Mouse (Mus musculus): ENCODE measurements around the gene Plekha6. TPM values are rescaled to one million over a fixed set of nuclear protein-coding genes. Genes with fewer than 3 reads are reported as not detected.

Plekha6 gene
- polyA plus RNA-seq, 2 experiments, result 4.2 to 6.6 TPM

GRCm38 (mm10) chr1:133240881-133241280 is 76.9 kb downstream of the Plekha6 start:
- Histone ChIP-seq H3K36me3 (ENCODE audit: control insufficient read depth, insufficient read depth, low read length) (no peaks in the 10 kb centered on the region), H3K4me2 (replicated peaks; ENCODE audit: low read depth, low read length, severe bottlenecking) (no peak overlapping the region), H3K27ac (replicated peaks; ENCODE audit: low read depth, low read length) (no peak overlapping the region), H3K27me3 (ENCODE audit: control insufficient read depth, insufficient read depth, low read length) (no peaks in the 10 kb centered on the region), H3K9me3 (ENCODE audit: control insufficient read depth, low read length) (no peaks in the 10 kb centered on the region), H3K9ac (ENCODE audit: low read depth, low read length, severe bottlenecking) (no peak overlapping the region), H3K4me3 (replicated peaks; ENCODE audit: low read length) (no peak overlapping the region), H3K4me1 (ENCODE audit: control insufficient read depth, insufficient read depth, low read length) (peaks cover 36% of the 10 kb centered on the region)
- DNase-seq (ENCODE audit: low spot score) (peak; percentile 47), ATAC-seq (ENCODE audit: low FRiP score, low read depth) (no peak)
- no peak for TF ChIP-seq POLR2A (IDR thresholded peaks at IDR 0.05; ENCODE audit: borderline replicate concordance, extremely low read depth, insufficient read depth, insufficient read length)
- 31% methylated on average over 3 of the region's 3 CpGs for WGBS

DNA sequence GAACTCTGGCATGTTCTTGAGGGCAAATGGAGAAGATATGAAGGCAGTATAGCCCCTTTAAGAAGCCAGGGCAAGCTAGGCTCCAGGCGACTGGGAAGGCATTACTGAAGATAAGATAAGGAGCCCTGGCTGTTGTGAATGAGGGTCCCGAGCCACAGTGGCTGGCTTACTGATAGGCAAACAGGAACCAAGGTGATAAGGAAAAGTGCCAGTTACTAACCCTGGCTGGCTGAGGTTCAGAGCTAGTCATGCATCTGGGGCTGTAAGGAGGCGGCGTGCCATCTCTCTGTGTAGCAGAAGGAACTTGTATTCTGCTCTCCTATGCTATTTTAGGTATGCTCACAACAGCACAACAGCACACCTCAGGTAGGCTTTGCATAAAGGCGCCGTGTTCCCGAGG is 80.7 kb downstream of the Plekha6 start:
- H3K4me2 ChIP-seq (replicated peaks; ENCODE audit: low read depth, low read length, severe bottlenecking), result no peak overlapping the region
- no peaks in the 10 kb centered on the region for H3K27me3 ChIP-seq (ENCODE audit: control insufficient read depth, insufficient read depth, low read length)
- ATAC-seq (ENCODE audit: low FRiP score, low read depth), result no peak
- H3K9ac ChIP-seq (ENCODE audit: low read depth, low read length, severe bottlenecking), result no peak overlapping the region
- WGBS, result 56% methylated on average over 7 of the region's 7 CpGs
- TF ChIP-seq POLR2A (IDR thresholded peaks at IDR 0.05; ENCODE audit: borderline replicate concordance, extremely low read depth, insufficient read depth, insufficient read length), result no peak
- no peak for DNase-seq (ENCODE audit: low spot score)
- H3K36me3 ChIP-seq (ENCODE audit: control insufficient read depth, insufficient read depth, low read length), result no peaks in the 10 kb centered on the region
- H3K4me3 ChIP-seq (replicated peaks; ENCODE audit: low read length), result no peak overlapping the region
- H3K27ac ChIP-seq (replicated peaks; ENCODE audit: low read depth, low read length), result no peak overlapping the region
- peaks cover 21% of the 10 kb centered on the region for H3K4me1 ChIP-seq (ENCODE audit: control insufficient read depth, insufficient read depth, low read length)
- no peaks in the 10 kb centered on the region for H3K9me3 ChIP-seq (ENCODE audit: control insufficient read depth, low read length)

DNA sequence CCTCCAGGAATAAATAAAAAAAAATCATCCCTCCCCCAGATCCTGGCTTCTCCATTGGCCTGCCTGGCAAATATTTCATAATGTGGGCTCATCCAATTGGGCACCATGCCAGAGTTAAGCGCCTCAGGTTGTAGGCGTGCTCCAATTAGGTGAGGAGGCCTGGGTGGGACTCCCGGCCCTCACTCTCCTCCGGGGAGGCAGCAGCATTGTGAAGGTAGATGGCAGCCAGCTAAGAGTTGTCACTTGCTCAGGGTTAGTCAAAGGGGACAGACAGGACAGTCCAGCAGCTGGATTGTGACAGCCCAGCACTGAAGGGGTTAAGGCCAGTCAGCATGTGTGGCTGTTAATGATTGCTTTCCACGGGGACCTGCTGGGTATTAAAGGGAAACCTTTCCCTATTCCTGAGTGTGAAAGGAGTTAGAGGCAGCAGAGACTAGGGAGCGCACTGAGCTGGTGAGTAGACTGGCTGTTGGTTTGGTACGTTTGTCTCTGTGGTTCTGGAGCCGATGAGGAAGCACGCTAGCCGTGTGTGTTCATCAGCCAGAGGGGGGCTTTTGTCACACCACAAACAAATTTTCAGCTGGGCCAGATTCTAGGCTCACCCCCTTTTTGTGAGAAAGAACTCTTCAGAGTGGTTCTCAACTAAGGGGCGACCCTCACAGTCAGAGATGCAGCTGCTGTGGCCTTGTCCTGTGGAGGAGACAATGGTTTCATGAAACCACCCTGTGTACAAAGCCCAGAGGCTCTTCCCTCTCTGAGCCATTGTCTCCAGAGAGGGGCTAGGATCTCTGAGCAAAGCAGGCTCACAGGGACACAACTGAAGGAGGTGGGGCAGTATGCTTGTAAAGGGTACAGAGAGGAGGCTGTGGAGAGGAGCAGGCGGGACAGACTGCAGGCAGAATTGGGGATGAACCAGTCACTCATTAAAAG is 81.9 kb downstream of the Plekha6 start:
- ATAC-seq (ENCODE audit: low FRiP score, low read depth) (no peak; the same call in 1 of the 2 replicates), DNase-seq (ENCODE audit: low spot score) (peak; percentile 34)
- H3K27me3 ChIP-seq (ENCODE audit: control insufficient read depth, insufficient read depth, low read length), result no peaks in the 10 kb centered on the region
- H3K4me2 ChIP-seq (replicated peaks; ENCODE audit: low read depth, low read length, severe bottlenecking), result 0 out of 2 replicates have a peak overlapping the region, but pooled peaks have one; percentile 19
- no peak for TF ChIP-seq POLR2A (IDR thresholded peaks at IDR 0.05; ENCODE audit: borderline replicate concordance, extremely low read depth, insufficient read depth, insufficient read length)
- H3K9ac ChIP-seq (ENCODE audit: low read depth, low read length, severe bottlenecking), result no peak overlapping the region
- WGBS, result 23% methylated on average over 12 of the region's 12 CpGs
- no peaks in the 10 kb centered on the region for H3K9me3 ChIP-seq (ENCODE audit: control insufficient read depth, low read length)
- no peak overlapping the region for H3K27ac ChIP-seq (replicated peaks; ENCODE audit: low read depth, low read length)
- H3K4me1 ChIP-seq (ENCODE audit: control insufficient read depth, insufficient read depth, low read length), result peaks cover 14% of the 10 kb centered on the region
- no peaks in the 10 kb centered on the region for H3K36me3 ChIP-seq (ENCODE audit: control insufficient read depth, insufficient read depth, low read length)
- H3K4me3 ChIP-seq (replicated peaks; ENCODE audit: low read length), result no peak overlapping the region

DNA sequence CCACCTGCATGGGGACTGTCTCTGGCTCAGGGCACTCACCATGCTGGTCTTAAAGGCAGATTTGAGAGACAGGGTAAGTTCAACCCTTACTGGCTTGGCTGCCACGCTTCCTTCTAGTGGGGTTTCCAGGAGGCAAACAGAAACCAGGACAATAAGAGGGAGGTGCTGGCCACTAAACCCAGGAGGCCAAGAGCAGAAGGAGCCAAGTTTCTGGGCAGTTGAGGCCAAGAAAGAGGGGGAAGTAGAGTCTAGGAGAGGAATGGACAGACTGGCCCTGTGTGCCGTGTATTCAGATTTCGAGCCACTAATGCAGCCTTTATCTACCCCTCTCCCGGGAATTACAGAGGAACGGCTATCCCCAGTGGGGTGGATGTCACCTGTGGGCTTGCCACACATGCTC is 83.2 kb downstream of the Plekha6 start:
- H3K27me3 ChIP-seq (ENCODE audit: control insufficient read depth, insufficient read depth, low read length), result no peaks in the 10 kb centered on the region
- peaks cover 18% of the 10 kb centered on the region for H3K4me1 ChIP-seq (ENCODE audit: control insufficient read depth, insufficient read depth, low read length)
- DNase-seq (ENCODE audit: low spot score) (no peak), ATAC-seq (ENCODE audit: low FRiP score, low read depth) (no peak)
- H3K4me3 ChIP-seq (replicated peaks; ENCODE audit: low read length), result no peak overlapping the region
- H3K36me3 ChIP-seq (ENCODE audit: control insufficient read depth, insufficient read depth, low read length), result no peaks in the 10 kb centered on the region
- no peaks in the 10 kb centered on the region for H3K9me3 ChIP-seq (ENCODE audit: control insufficient read depth, low read length)
- no peak overlapping the region for H3K9ac ChIP-seq (ENCODE audit: low read depth, low read length, severe bottlenecking)
- no peak overlapping the region for H3K27ac ChIP-seq (replicated peaks; ENCODE audit: low read depth, low read length)
- 73% methylated on average over 5 of the region's 5 CpGs for WGBS
- no peak overlapping the region for H3K4me2 ChIP-seq (replicated peaks; ENCODE audit: low read depth, low read length, severe bottlenecking)
- no peak for TF ChIP-seq POLR2A (IDR thresholded peaks at IDR 0.05; ENCODE audit: borderline replicate concordance, extremely low read depth, insufficient read depth, insufficient read length)

GRCm38 (mm10) chr1:133250761-133251160 is 86.8 kb downstream of the Plekha6 start:
- no peak overlapping the region for H3K27ac ChIP-seq (replicated peaks; ENCODE audit: low read depth, low read length)
- ATAC-seq (ENCODE audit: low FRiP score, low read depth) (no peak), DNase-seq (ENCODE audit: low spot score) (no peak)
- no peak overlapping the region for H3K4me3 ChIP-seq (replicated peaks; ENCODE audit: low read length)
- H3K27me3 ChIP-seq (ENCODE audit: control insufficient read depth, insufficient read depth, low read length), result no peaks in the 10 kb centered on the region
- TF ChIP-seq POLR2A (IDR thresholded peaks at IDR 0.05; ENCODE audit: borderline replicate concordance, extremely low read depth, insufficient read depth, insufficient read length), result no peak
- WGBS, result 67% methylated on average over 6 of the region's 6 CpGs
- H3K36me3 ChIP-seq (ENCODE audit: control insufficient read depth, insufficient read depth, low read length), result no peaks in the 10 kb centered on the region
- H3K4me1 ChIP-seq (ENCODE audit: control insufficient read depth, insufficient read depth, low read length), result peaks cover 30% of the 10 kb centered on the region
- no peaks in the 10 kb centered on the region for H3K9me3 ChIP-seq (ENCODE audit: control insufficient read depth, low read length)
- no peak overlapping the region for H3K9ac ChIP-seq (ENCODE audit: low read depth, low read length, severe bottlenecking)
- no peak overlapping the region for H3K4me2 ChIP-seq (replicated peaks; ENCODE audit: low read depth, low read length, severe bottlenecking)

Measured in limb, embryonic 14.5 days (tissue).